Mouse (Mus musculus) gastrocnemius, adult 2 months (tissue): ENCODE data around the gene 4930451I11Rik. TPM values are rescaled to one million over a fixed set of nuclear protein-coding genes. Genes with fewer than 3 reads are reported as not detected.
A peak's percentile ranks its signal among the peaks of the same experiment; 100 is the strongest.

Experiments used
- DNase-seq: peaks from one replicate; pipeline ENCODE4 v3.0.0; 2022
- H3K27ac ChIP-seq: fragments of 200-600 bp; 2 replicates; pipeline ENCODE4 v1.8.1; 2022; ENCODE audit warnings: mild to moderate bottlenecking
- H3K4me3 ChIP-seq: fragments of 200-600 bp; 2 replicates; pipeline ENCODE4 v1.8.1; 2022; ENCODE audit warnings: mild to moderate bottlenecking, moderate library complexity
- CTCF ChIP-seq: fragments of 200-600 bp; IDR thresholded peaks from 2 replicates; pipeline ENCODE4 v1.8.1; 2022; ENCODE audit warnings: antibody characterized with exemption, mild to moderate bottlenecking, moderate library complexity
- intact Hi-C: fragments of 180-260 bp; cut with DNase I; formaldehyde crosslinking; loops from one replicate; pipeline ENCODE4 v1.15.1; 2025
- total RNA-seq, 2 experiments: library from RNA; stranded (reverse); gene quantifications; 2 replicates each; pipeline ENCODE4 v1.2.3; 2021

Gene 4930451I11Rik
- total RNA-seq, 2 experiments from 2014 or later, result not detected

- intact Hi-C loops, result loop anchor here (10.0 kb wide), 1 partner anchor 331 kb away; the partner anchor contains the start of gene Atp2a1
- peak; percentile 45 for TF ChIP-seq CTCF
- H3K27ac ChIP-seq, result peak overlapping the region; percentile 99
- H3K4me3 ChIP-seq, result peak overlapping the region; percentile 93
- DNase-seq, result peak; percentile 50
These were observed 35.8 kb downstream of the 4930451I11Rik start for GRCm38 (mm10) chr7:126795387-126796317.

GRCm38 (mm10) chr7:126794271-126794605 is 37.2 kb downstream of the 4930451I11Rik start:
- Histone ChIP-seq H3K4me3 (no peak overlapping the region), H3K27ac (peak overlapping the region; percentile 99; the same call in 1 of the 2 replicates)
- no peak for DNase-seq
- intact Hi-C loops, result loop anchor here (10.0 kb wide), 1 partner anchor 329 kb away; the partner anchor contains the start of gene Atp2a1
- no peak for TF ChIP-seq CTCF

GRCm38 (mm10) chr7:126793456-126794270 is 37.8 kb downstream of the 4930451I11Rik start:
- intact Hi-C loops, result loop anchor here (10.0 kb wide), 1 partner anchor 329 kb away; the partner anchor contains the start of gene Atp2a1
- no peak for DNase-seq
- no peak for TF ChIP-seq CTCF
- H3K27ac ChIP-seq, result peak overlapping the region; percentile 99; the same call in 1 of the 2 replicates
- no peak overlapping the region; the same call in 1 of the 2 replicates for H3K4me3 ChIP-seq

- Histone ChIP-seq H3K27ac (peak overlapping the region; percentile 91), H3K4me3 (peak overlapping the region; percentile 84)
- intact Hi-C loops, result loop anchor here (10.0 kb wide), 1 partner anchor 328 kb away; the partner anchor contains the start of gene Atp2a1
- TF ChIP-seq CTCF, result no peak
- peak; percentile 62 for DNase-seq
These were observed 38.6 kb downstream of the 4930451I11Rik start for GRCm38 (mm10) chr7:126792721-126793443.

- peak within 1 kb of the TSS; percentile 84 for H3K4me3 ChIP-seq
- H3K27ac ChIP-seq, result peak within 1 kb of the TSS; percentile 91
- peak; percentile 98 for DNase-seq
- intact Hi-C loops, result loop anchor here (10.0 kb wide), 1 partner anchor 327 kb away; the partner anchor contains the start of gene Atp2a1
- TF ChIP-seq CTCF, result no peak
These were observed 39.4 kb downstream of the 4930451I11Rik start, which contains the start of gene Ppp4c for GRCm38 (mm10) chr7:126791851-126792720. Ppp4c (minus strand) TSS chr7:126792496.

- intact Hi-C loops, result no loop called here
- TF ChIP-seq CTCF, result no peak
- DNase-seq, result no peak
- Histone ChIP-seq H3K27ac (no peak overlapping the region), H3K4me3 (no peak overlapping the region)
These were observed 42.3 kb downstream of the 4930451I11Rik start for GRCm38 (mm10) chr7:126789141-126789540.

GRCm38 (mm10) chr7:126786142-126786541 is 45.3 kb downstream of the 4930451I11Rik start:
- no peak for TF ChIP-seq CTCF
- intact Hi-C loops, result no loop called here

GRCm38 (mm10) chr7:126785056-126785455 is 46.4 kb downstream of the 4930451I11Rik start:
- DNase-seq, result no peak
- intact Hi-C loops, result no loop called here
- Histone ChIP-seq H3K4me3 (no peak overlapping the region), H3K27ac (no peak overlapping the region)
- TF ChIP-seq CTCF, result no peak

More at GRCm38 (mm10) chr7:126786142-126786541, 45.3 kb downstream of the 4930451I11Rik start:
- no peak overlapping the region for H3K4me3 ChIP-seq
- no peak overlapping the region for H3K27ac ChIP-seq
- no peak for DNase-seq

GRCm38 (mm10) chr7:126784469-126784868 is 47.0 kb downstream of the 4930451I11Rik start:
- Histone ChIP-seq H3K27ac (no peak overlapping the region), H3K4me3 (no peak overlapping the region)
- intact Hi-C loops, result no loop called here
- no peak for DNase-seq
- no peak for TF ChIP-seq CTCF

- H3K27ac ChIP-seq, result no peak overlapping the region
- no peak for TF ChIP-seq CTCF
- no peak for DNase-seq
- intact Hi-C loops, result no loop called here
- H3K4me3 ChIP-seq, result no peak overlapping the region
These were observed 48.7 kb downstream of the 4930451I11Rik start for GRCm38 (mm10) chr7:126782693-126783092.
